Comparison of ENCODE assay signal across 20 mouse cellular contexts in the genomic region with DNA sequence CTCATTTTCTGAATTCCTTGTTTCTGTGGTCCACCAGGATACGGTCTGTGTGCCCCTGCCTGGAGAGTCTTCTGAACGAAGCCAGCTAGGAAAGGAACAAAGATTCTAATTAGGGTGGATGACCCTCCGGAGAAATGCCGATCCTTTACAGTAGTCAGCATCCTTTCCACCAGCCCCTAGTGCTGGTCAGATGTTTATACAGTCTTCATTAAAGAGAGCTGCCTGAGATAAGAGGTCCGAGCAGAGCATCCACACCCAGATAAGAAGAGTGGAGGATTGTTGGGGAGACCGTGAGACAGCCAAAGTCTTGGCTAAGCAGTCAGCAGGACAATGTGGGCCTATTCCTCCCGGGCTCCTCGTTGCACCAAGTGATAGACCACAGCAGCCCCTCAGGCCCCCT. TPM values are rescaled to one million over a fixed set of nuclear protein-coding genes. Genes with fewer than 3 reads are reported as not detected.
"Had no signal": no experiment of that assay in that cellular context is flagged by ENCODE, and none has a peak within 500 bp of the region (broad histone marks: within the 10 kb centered on the region; RNA-seq: fewer than 3 reads in every experiment).

A gene (plus strand): TSS at position 301 of the 400 bp plus-strand sequence.

- H3K4me1 ChIP-seq: liver, embryonic 15.5 days; lung, embryonic 15.5 days; megakaryocyte, embryonic 14.5 days; midbrain, embryonic 15.5 days; neural tube, embryonic 12.5 days had no signal

- H3K4me3 ChIP-seq: limb, embryonic 13.5 days; liver, embryonic 15.5 days; lung, embryonic 15.5 days; megakaryocyte, embryonic 14.5 days; midbrain, embryonic 15.5 days; neural tube, embryonic 12.5 days had no signal

- H3K27ac ChIP-seq: kidney, postnatal 0 days; limb, embryonic 13.5 days; liver, embryonic 15.5 days; lung, embryonic 15.5 days; macrophage; midbrain, embryonic 15.5 days; neural tube, embryonic 12.5 days; stomach, postnatal 0 days had no signal

- H3K9me3 ChIP-seq: limb, embryonic 13.5 days; liver, embryonic 15.5 days; lung, embryonic 15.5 days; midbrain, embryonic 15.5 days; neural tube, embryonic 12.5 days had no signal

- DNase-seq: kidney, postnatal 36 days; layer of hippocampus, adult 9-11 months; layer of hippocampus, postnatal 36 days; lung, postnatal 14 days; thymus, postnatal 4 days had no signal

- H3K36me3 ChIP-seq: liver, embryonic 15.5 days; lung, embryonic 15.5 days; midbrain, embryonic 15.5 days; neural tube, embryonic 12.5 days had no signal

- H3K4me2 ChIP-seq: liver, embryonic 15.5 days had no signal

- ATAC-seq: midbrain, embryonic 15.5 days had no signal

- H3K27me3 ChIP-seq: liver, embryonic 15.5 days; lung, embryonic 15.5 days; midbrain, embryonic 15.5 days; neural tube, embryonic 12.5 days had no signal

- H3K9ac ChIP-seq: limb, embryonic 13.5 days; liver, embryonic 15.5 days; lung, embryonic 15.5 days; midbrain, embryonic 15.5 days; neural tube, embryonic 12.5 days had no signal

RNA-seq across cellular contexts. Expression of the gene that starts here (rescaled TPM):
- total RNA-seq: layer of hippocampus, adult 18-20 months; layer of hippocampus, postnatal 36 days; left cerebral cortex, adult 8-10 months; left cerebral cortex, postnatal 25 days; monocyte, adult 5-6 weeks; neutrophil, adult 5-6 weeks had no signal
- polyA plus RNA-seq: kidney, postnatal 0 days; limb, embryonic 13.5 days; lung, embryonic 15.5 days; macrophage; midbrain, embryonic 11.5 days; midbrain, embryonic 15.5 days; neural tube, embryonic 12.5 days had no signal
